Mouse (Mus musculus) mature B cell (primary cell): Measurements from ENCODE around the gene Pdf.

ENCODE experiments used
- in situ Hi-C: fragments of 300-500 bp; cut with MboI; formaldehyde crosslinking; loops from 2 replicates; pipeline ENCODE4 v1.14.3; 2019

Pdf gene

GRCm38 (mm10) chr8:107048061-107048941, at the start of gene Pdf:
Pdf (minus strand) TSS chr8:107048614.
- in situ Hi-C loops, result no loop called here

DNA sequence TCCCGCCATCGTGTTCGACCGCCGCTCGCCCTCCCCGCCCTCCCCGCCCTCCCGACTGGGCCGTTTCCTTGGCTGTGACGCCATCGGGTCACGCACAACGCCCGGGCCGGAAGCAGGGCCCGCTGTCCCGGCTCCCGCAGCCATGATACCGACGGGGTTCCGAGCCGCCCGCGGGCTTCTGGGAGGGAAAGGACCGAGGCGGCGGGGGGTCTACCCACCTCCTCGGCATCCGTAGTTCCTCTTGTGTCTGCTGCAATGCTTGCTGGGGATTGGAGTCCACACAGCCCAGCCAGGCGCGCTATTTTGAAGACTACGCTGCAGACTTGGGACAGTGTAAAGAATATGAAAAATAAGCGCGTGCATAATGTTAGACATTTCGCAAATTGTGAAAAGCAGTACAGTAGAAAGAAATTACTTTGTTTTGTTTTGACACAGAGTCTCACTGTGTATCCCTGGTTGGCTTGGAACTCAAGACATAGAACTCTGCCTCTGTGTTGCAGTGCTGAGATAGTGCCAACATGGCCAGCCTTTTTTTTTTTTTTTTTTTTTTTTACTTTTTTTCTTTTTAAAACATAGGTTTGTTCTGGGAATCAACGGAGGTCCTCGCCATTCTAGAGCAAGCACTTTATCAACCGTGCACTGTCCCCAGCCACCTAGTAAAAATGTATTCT, 48.1 kb upstream of the Pdf start, which contains the start of gene Terf2:
Gene Terf2 (minus strand): TSS at position 182 of the 671 bp plus-strand sequence.
- in situ Hi-C loops, result no loop called here

DNA sequence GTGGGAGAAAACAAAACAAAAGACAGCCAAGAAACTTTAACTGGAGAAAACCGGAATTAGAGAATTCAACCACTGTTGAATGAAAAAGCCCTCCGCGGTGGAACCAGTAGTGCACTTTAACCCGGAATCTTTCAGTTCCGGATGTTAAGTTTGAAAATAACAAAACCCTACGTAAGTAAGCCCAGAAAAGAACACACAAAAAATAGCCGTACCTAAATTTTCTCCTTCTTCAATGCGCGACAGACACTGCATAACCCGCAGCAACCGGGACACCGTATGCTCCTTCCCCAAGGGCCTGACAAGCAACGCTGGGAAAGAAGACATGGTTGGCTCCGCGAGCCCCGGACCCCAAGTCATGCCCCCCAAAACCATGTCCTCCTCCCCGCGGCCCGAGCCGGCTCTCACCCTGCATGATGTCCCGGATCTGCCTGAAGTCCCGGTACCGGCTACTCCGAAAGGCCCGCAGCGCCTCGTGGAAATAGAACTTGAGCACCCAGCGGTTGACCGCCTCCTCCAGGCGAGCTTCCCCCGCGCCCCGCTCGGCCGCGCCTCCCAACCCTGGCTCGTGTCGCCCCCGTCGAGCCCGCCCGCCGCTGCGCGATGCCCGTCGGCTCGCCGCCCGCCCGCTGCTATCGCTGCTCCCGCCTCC, 47.4 kb upstream of the Pdf start:
- in situ Hi-C loops, result no loop called here

DNA sequence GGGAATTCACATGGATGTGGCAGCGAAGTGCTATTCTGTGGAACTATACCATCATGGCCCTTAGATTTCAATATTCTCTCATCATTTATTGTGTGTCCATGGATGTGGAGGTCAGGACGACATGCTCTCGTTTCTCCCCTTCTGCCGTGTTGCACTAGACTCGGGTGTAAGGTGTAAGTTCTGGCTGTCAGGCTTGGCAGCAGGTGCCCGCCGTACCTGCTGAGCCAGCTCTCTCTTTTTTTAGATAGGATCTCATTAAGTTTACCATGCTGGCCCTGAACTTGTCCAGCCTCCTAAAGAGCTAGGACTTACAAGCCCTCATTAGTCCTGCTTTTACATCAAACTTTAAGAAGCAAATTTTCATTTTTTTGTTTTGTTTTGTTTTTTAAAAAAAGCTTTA, 42.1 kb upstream of the Pdf start:
- in situ Hi-C loops, result no loop called here

- in situ Hi-C loops, result no loop called here
Measured at GRCm38 (mm10) chr8:107088526-107089063, 40.2 kb upstream of the Pdf start.

GRCm38 (mm10) chr8:107086018-107086417, 37.6 kb upstream of the Pdf start:
- in situ Hi-C loops, result no loop called here

DNA sequence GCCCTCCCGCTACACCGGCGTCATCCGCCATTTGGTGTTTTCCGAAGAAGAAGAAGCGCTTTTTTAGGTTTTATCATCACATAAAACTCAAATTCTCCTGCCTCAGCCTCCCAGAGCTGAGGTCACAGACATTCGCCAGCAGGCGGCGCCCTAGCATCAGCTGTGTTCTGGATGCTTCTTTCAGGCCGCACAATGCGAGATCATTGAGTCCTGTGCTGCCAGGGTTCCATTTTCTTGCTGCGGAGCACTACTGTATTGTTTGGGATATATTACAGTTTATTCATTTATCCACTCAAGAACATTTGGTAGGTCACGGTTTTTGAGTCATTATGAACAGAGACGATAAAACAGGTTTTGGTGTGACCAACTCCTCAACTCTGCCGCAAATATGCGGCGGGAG, 36.9 kb upstream of the Pdf start:
- in situ Hi-C loops, result no loop called here

DNA sequence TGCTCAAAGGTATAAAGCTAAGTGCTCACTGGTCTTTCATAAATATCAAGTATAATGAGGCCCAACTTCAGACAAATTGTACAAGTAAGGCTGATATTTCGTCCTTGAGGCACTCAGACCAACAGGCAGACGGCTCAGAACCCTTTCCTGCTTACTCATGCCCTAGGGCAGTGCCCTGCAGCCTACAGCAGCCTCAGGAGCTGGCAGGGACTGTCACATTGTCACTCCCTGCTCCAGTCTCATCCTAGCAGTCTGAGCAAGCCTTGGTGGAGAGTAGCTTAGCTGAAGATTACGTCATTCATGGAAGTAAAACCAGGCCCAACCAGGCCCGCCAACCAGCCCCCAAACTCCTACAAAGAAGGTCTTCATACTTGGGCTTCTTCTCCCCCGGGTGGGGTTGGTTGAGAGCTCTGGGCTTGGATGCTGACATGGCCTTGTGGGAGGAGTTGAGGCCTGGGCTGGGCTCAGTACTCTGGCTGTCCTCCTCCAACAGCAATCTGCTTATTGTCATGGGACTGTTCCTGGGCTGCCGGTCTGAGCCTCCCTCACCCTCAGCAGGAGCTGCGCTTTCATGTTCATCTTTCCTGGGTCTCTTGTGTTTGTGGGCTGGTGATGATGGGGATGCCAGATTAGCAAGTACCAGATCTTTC, 27.9 kb upstream of the Pdf start:
- in situ Hi-C loops, result no loop called here

DNA sequence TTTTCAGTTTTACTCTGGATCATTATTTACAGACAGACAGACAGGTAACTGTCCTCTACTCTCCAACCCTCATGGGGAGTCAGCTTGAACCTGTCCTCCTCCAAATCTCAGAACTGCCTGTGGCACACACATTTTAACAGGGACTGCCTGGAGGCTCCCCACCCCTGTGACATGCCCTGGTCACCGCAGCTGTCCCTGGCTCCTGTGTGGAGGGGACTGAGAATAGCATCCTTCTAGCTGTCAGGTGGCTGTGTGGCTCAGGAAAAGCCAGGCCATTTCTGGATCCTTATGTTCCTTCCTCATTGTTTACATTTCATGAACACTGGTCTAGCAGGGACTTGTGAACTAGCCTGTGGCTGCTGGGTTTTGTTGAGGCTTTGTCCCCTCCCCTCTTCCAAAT, 25.7 kb upstream of the Pdf start:
- in situ Hi-C loops, result no loop called here

- in situ Hi-C loops, result no loop called here
Measured at GRCm38 (mm10) chr8:107073706-107074105, 25.3 kb upstream of the Pdf start.

DNA sequence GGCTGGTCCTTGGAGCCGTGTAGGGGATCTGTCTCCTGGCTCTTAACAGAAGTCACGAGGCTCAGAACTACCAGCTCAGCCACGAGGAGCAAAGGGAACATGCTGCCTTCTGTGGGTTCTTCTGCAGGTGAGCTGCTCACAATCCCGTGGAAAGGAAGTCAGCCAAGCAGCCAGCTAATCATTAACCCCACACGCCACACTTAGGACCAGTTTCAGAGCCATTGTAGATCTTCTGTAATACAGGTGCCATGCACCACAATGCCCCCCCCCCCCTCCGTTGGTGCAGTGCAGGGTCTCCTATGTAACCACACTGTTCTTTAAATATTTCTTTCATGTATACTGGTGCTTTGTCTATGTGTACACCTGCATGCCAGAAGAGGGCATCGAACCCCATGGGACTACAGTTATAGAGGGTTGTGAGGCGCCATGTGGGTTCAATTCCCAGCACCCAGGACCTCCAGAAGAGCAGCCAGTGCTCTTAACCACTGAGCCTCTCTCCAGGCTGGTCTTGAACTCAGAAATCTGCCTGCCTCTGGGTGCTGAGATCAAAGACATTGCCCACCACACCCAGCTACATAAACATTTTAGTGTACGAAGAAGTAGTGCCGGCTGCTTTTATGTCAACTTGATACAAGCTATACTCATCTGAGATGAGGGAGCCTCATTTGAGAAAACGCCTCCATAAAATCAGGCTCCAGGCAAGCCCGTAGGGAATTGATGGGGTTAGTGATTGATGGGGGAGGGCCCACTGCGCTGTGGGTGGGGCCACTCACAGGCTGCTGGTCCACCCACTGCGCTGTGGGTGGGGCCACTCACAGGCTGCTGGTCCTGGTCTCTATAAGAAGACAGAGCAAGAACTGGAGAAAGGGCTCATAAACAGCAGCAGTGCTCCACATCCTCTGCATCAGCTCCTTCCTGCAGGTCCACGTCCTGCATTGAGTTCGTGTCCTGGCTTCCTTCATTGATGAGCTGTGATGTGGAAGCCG, 17.4 kb upstream of the Pdf start, which contains the start of gene Tmed6:
Gene Tmed6 (minus strand): TSS at position 134 of the 986 bp plus-strand sequence.
- in situ Hi-C loops, result no loop called here

- in situ Hi-C loops, result no loop called here
Measured at GRCm38 (mm10) chr8:107062613-107063012, 14.2 kb upstream of the Pdf start.

DNA sequence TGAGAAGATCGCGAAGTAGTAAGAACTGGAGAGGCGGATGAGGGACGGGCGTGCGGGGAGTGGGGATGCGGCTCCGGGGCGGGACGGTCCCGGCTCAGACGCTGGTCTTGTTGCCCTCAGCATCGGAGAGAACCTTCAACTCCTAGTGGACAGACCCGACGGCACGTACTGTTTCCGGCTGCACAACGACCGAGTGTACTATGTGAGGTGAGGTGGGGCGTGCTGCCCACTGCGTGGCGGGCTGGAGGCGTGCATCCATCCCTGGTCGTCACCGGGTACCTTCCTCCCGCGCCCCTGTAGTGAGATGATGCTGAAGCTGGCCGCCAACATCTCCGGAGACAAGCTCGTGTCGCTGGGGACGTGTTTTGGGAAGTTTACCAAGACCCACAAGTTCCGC, 8.6 kb upstream of the Pdf start:
- in situ Hi-C loops, result no loop called here

DNA sequence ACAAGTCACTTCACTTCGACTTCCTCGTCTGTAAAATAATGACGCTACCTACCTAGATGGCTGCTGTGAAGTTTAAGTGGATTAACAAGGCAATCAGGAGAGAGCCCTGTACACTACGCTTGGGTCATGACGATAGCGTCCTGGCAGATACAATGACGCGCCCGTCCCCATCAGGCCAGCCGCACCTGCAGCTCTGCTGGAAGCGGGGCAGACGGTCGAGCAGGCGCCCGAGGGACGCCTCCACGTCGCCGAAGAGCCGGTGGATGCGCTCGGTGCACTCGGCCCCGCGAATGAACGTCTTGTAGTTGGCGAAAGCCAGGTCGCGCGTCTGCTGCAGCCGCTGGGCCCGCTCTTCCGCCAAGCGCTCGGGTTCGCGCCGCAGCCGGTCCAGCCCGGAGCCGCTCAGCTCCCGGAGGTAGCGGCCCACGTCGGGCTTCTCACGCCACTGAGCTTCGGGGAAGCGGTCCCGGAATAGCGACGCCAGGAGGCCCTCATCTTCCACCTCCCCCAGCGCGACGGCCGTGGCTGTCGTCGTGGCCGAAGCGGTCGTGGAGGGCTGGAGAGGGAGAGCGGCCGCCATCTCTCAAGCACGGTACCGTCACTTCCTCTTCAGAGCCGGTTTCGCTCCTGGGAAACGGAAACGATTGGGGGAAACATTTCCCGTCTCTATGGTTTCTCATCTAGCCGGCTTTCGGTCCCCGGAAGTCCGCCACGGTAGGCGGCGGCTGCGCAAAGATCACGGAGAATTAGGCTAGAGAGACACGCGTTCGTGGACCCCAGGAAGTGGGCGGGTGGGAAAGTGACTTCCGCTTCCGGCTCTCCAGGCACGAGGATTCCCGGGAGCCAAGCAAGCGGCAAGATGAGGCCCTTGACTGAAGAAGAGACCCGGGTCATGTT, 7.9 kb upstream of the Pdf start, which contains the start of the genes Cog8 and Nip7:
Gene Cog8 (minus strand): TSS at position 614 of the 897 bp plus-strand sequence.
Gene Nip7 (plus strand): TSS at position 802 of the 897 bp plus-strand sequence.
- in situ Hi-C loops, result no loop called here

- in situ Hi-C loops, result no loop called here
Measured at GRCm38 (mm10) chr8:107052046-107052445, 3.6 kb upstream of the Pdf start.

- in situ Hi-C loops, result no loop called here
Measured at GRCm38 (mm10) chr8:107049480-107049879, 1.1 kb upstream of the Pdf start.

GRCm38 (mm10) chr8:107046976-107047375, 1.4 kb downstream of the Pdf start:
- in situ Hi-C loops, result no loop called here

DNA sequence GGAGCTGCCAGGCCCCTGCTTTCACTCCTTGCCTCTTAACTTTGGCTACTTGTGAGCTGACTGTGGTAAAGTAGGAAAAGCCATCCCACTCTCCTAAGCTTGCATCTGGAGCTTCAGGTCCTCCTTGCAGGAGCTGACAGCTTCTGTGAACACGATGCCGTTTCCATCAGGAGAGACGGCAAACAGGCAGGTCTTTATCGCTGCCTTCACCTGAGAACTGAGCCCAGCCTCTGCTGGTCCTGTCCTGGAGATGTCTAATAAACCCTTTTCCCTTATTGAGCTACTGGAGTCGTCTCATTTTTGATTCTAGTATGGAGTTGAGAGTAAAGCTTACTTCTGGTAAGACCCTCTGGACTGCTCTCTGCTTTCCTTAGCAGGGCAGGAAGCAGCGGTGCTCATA, 2.9 kb downstream of the Pdf start:
- in situ Hi-C loops, result no loop called here

- in situ Hi-C loops, result no loop called here
Measured at GRCm38 (mm10) chr8:107040632-107041031, 7.8 kb downstream of the Pdf start.
